Mouse (Mus musculus): ENCODE measurements around the gene Azi2. TPM values are rescaled to one million over a fixed set of nuclear protein-coding genes. Genes with fewer than 3 reads are reported as not detected.

Gene Azi2
- total and polyA plus RNA-seq, 3 experiments, result 22.7 to 73.7 (median 62.2) TPM

DNA sequence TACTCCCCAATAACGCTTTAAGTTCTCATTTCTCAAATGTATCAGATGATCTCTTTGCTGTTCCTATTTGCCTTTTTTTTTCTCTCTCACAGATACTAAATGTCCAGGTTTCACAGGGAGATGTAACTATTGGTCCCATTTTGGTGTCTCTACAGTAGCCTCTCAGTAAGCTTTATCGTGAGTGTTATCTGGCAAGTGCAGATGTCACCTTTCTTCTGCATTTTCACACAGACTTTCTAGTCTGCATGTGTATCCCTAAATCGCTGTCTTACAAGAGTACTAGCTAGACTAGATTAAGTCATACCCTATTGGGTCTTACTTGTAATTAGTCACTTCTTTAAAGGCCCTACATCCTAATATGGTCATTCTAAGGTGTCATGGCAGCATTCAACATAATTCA is 27.4 kb upstream of the Azi2 start:
- no peaks in the 10 kb centered on the region for H3K4me1 ChIP-seq (ENCODE audit: control insufficient read depth, insufficient read depth, low read length)
- H3K4me3 ChIP-seq, result no peak overlapping the region
- H3K27ac ChIP-seq, result no peak overlapping the region
- 87% methylated on average over 3 of the region's 3 CpGs for WGBS
- no peak overlapping the region for H3K9ac ChIP-seq (ENCODE audit: low read depth, low read length)
- H3K79me2 ChIP-seq (replicated peaks; ENCODE audit: control insufficient read depth, insufficient read depth, low read length), result no peaks in the 10 kb centered on the region
- TF ChIP-seq CTCF (IDR thresholded peaks at IDR 0.05) (no peak), POLR2A (IDR thresholded peaks at IDR 0.05; ENCODE audit: insufficient read depth, low read depth, low read length) (no peak), EP300 (IDR thresholded peaks at IDR 0.05; ENCODE audit: insufficient read depth, low read depth, low read length) (no peak)
- no peak for DNase-seq
- intact Hi-C loops (cut with DNase I), result no loop called here
- H3K36me3 ChIP-seq (ENCODE audit: control insufficient read depth, insufficient read depth, low read length), result no peaks in the 10 kb centered on the region
- no peaks in the 10 kb centered on the region for H3K27me3 ChIP-seq (ENCODE audit: control insufficient read depth, insufficient read depth, low read length)

DNA sequence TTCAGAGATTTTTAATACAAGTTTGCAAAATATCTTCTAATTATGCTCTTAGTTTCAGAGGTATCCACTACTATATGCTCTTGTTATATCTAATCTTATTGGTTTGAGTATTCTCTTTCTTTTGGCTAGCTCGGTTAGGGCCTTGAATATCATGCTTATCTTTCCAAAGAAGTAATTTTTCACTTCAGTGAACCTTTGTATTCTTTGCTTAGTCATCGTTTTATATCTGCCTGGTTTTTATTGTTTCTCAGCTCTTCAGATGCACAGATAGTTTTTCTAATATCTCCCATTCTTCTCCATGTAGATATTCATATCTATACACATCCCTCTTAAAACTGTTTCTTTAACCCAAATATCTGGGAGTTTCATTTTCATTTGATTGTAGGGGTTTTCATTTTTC is 15.3 kb upstream of the Azi2 start:
- intact Hi-C loops (cut with DNase I), result no loop called here

DNA sequence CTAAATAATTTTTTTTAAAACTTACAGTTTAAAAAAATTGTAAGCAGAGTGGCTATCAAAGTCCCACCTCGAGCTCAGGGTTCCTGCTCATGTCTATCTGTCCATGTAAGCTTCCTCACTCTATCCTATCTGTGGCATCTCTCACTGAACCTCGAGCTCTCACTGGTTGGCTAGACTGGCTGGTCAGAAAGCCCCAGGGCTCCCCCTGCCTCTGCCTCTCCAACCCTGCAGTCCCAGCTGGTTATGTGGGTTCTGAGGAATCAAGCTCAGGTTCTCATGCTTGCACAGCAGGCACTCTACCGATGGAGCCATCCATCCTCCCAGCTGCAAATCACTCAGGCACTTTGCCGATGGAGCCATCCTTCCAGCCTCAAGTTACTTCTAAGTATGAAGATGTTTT is 10.8 kb upstream of the Azi2 start:
- H3K36me3 ChIP-seq (ENCODE audit: control insufficient read depth, insufficient read depth, low read length), result no peaks in the 10 kb centered on the region
- H3K79me2 ChIP-seq (replicated peaks; ENCODE audit: control insufficient read depth, insufficient read depth, low read length), result no peaks in the 10 kb centered on the region
- H3K27ac ChIP-seq, result no peak overlapping the region
- no peak for DNase-seq
- TF ChIP-seq POLR2A (IDR thresholded peaks at IDR 0.05; ENCODE audit: insufficient read depth, low read depth, low read length), result no peak
- H3K27me3 ChIP-seq (ENCODE audit: control insufficient read depth, insufficient read depth, low read length), result no peaks in the 10 kb centered on the region
- H3K9ac ChIP-seq (ENCODE audit: low read depth, low read length), result no peak overlapping the region
- intact Hi-C loops (cut with DNase I), result no loop called here
- no peak overlapping the region for H3K4me3 ChIP-seq
- WGBS, result 44% methylated on average over 4 of the region's 4 CpGs
- no peaks in the 10 kb centered on the region for H3K4me1 ChIP-seq (ENCODE audit: control insufficient read depth, insufficient read depth, low read length)

More for the DNA sequence above, 15.3 kb upstream of the Azi2 start:
- WGBS, result 63% methylated on average over 2 of the region's 2 CpGs
- Histone ChIP-seq H3K79me2 (replicated peaks; ENCODE audit: control insufficient read depth, insufficient read depth, low read length) (no peaks in the 10 kb centered on the region), H3K9ac (ENCODE audit: low read depth, low read length) (no peak overlapping the region), H3K4me3 (no peak overlapping the region), H3K4me1 (ENCODE audit: control insufficient read depth, insufficient read depth, low read length) (no peaks in the 10 kb centered on the region), H3K36me3 (ENCODE audit: control insufficient read depth, insufficient read depth, low read length) (no peaks in the 10 kb centered on the region), H3K27me3 (ENCODE audit: control insufficient read depth, insufficient read depth, low read length) (no peaks in the 10 kb centered on the region), H3K27ac (no peak overlapping the region)
- TF ChIP-seq EP300 (IDR thresholded peaks at IDR 0.05; ENCODE audit: insufficient read depth, low read depth, low read length), result no peak
- no peak for TF ChIP-seq CTCF (IDR thresholded peaks at IDR 0.05)
- TF ChIP-seq POLR2A (IDR thresholded peaks at IDR 0.05; ENCODE audit: insufficient read depth, low read depth, low read length), result no peak
- DNase-seq, result no peak

DNA sequence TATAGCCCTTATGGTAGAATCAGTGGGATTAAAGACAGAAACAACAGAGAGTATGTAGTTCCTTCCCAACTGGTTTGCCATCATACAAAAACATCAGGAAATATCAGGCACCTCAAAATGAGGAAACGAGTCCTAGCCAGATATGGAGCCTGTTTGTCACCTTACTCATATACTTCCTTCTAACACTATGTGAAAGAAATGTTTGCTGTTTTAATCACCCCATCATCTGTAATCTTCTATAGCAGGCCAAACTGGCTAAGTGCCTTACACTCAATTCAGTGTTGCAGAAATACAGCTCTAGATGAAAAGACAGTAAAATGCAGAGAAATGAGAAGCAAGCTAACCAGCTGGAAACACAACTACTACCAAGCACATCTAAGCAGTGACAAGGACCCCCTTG is 10.0 kb upstream of the Azi2 start:
- Histone ChIP-seq H3K27me3 (ENCODE audit: control insufficient read depth, insufficient read depth, low read length) (no peaks in the 10 kb centered on the region), H3K9ac (ENCODE audit: low read depth, low read length) (no peak overlapping the region), H3K36me3 (ENCODE audit: control insufficient read depth, insufficient read depth, low read length) (no peaks in the 10 kb centered on the region), H3K79me2 (replicated peaks; ENCODE audit: control insufficient read depth, insufficient read depth, low read length) (no peaks in the 10 kb centered on the region), H3K4me3 (no peak overlapping the region), H3K4me1 (ENCODE audit: control insufficient read depth, insufficient read depth, low read length) (no peaks in the 10 kb centered on the region), H3K27ac (no peak overlapping the region)
- intact Hi-C loops (cut with DNase I), result loop anchor here (10.0 kb wide), 1 partner anchor 125 kb away; no protein-coding TSS in a partner anchor
- TF ChIP-seq EP300 (IDR thresholded peaks at IDR 0.05; ENCODE audit: insufficient read depth, low read depth, low read length), result no peak
- no peak for TF ChIP-seq CTCF (IDR thresholded peaks at IDR 0.05)
- TF ChIP-seq POLR2A (IDR thresholded peaks at IDR 0.05; ENCODE audit: insufficient read depth, low read depth, low read length), result no peak
- 43% methylated on average over 1 of the region's 1 CpGs for WGBS
- DNase-seq, result no peak

DNA sequence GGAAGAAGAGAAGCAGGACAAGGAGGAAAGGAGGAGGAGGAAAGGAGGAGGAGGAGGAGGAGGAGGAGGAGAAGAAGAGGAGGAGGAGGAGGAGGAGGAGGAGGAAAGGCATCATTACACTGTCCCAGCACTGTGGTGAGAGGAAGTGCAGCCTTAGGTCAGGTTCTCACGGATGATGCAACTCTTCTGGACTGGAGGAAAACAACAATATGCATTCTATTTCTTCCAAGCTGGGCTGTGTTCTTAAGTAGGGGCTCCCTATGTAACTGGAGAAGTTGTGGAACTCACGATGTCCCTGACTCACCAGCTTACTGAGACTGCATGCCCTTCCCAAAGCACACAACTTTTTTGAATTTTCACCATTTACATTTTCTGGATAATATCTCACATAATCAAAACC is 8.6 kb upstream of the Azi2 start:
- intact Hi-C loops (cut with DNase I), result loop anchor here (10.0 kb wide), 1 partner anchor 127 kb away; no protein-coding TSS in a partner anchor
- H3K27me3 ChIP-seq (ENCODE audit: control insufficient read depth, insufficient read depth, low read length), result no peaks in the 10 kb centered on the region
- H3K4me1 ChIP-seq (ENCODE audit: control insufficient read depth, insufficient read depth, low read length), result no peaks in the 10 kb centered on the region
- no peak overlapping the region for H3K27ac ChIP-seq
- no peak overlapping the region for H3K9ac ChIP-seq (ENCODE audit: low read depth, low read length)
- TF ChIP-seq POLR2A (IDR thresholded peaks at IDR 0.05; ENCODE audit: insufficient read depth, low read depth, low read length) (no peak), CTCF (IDR thresholded peaks at IDR 0.05) (no peak), EP300 (IDR thresholded peaks at IDR 0.05; ENCODE audit: insufficient read depth, low read depth, low read length) (no peak)
- no peak overlapping the region for H3K4me3 ChIP-seq
- WGBS, result 22% methylated on average over 2 of the region's 2 CpGs
- no peaks in the 10 kb centered on the region for H3K79me2 ChIP-seq (replicated peaks; ENCODE audit: control insufficient read depth, insufficient read depth, low read length)
- H3K36me3 ChIP-seq (ENCODE audit: control insufficient read depth, insufficient read depth, low read length), result no peaks in the 10 kb centered on the region
- DNase-seq, result no peak

DNA sequence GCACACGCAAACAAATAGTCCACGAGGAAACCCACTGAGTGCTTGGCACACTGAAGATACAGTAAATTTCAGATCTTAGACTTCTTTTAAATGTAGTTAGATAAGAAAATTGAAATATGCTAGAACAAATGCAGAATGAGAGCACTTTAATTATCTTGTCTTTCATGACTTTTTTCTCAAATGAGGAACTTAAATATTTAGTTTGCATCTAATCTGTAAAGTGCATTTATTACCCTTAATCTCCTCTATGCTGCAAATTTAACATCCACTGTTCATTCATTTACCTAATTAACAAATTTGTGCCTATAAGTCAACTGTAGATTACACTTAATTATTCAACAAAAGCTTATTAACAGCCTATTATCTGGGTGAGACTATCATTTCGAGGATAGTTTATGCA is 5.3 kb upstream of the Azi2 start:
- Histone ChIP-seq H3K79me2 (replicated peaks; ENCODE audit: control insufficient read depth, insufficient read depth, low read length) (no peaks in the 10 kb centered on the region), H3K9ac (ENCODE audit: low read depth, low read length) (no peak overlapping the region), H3K4me1 (ENCODE audit: control insufficient read depth, insufficient read depth, low read length) (no peaks in the 10 kb centered on the region), H3K27ac (no peak overlapping the region), H3K27me3 (ENCODE audit: control insufficient read depth, insufficient read depth, low read length) (no peaks in the 10 kb centered on the region), H3K4me3 (no peak overlapping the region), H3K36me3 (ENCODE audit: control insufficient read depth, insufficient read depth, low read length) (no peaks in the 10 kb centered on the region)
- intact Hi-C loops (cut with DNase I), result loop anchor here (5.0 to 10.0 kb wide), 2 partner anchors 130 to 1608 kb away; no protein-coding TSS in a partner anchor
- WGBS, result 80% methylated on average over 3 of the region's 3 CpGs
- DNase-seq, result no peak
- TF ChIP-seq CTCF (IDR thresholded peaks at IDR 0.05), result no peak
- TF ChIP-seq EP300 (IDR thresholded peaks at IDR 0.05; ENCODE audit: insufficient read depth, low read depth, low read length), result no peak
- TF ChIP-seq POLR2A (IDR thresholded peaks at IDR 0.05; ENCODE audit: insufficient read depth, low read depth, low read length), result no peak
